Mouse (Mus musculus): Measurements from ENCODE around the gene Satb2.

DNA sequence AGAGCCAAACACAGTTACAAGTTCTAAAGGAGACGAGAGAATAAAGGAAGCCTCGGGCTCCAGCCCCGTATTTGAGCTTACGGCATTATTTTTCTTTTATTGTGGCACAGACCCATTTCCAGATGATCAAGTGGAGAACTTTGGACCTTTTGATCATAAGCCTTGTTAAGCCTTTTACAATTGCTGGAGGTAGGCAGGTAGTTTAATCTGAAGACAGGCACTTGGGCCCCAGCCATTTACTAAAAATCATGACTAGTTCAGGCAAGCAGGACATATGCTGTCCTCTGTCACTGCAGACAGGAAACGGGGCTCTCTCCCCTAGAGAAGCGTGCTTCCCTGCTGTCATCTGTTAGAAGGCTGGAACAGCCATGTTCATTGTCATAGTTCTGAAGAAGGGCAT lies 26.9 kb downstream of the Satb2 start:
- TF ChIP-seq CTCF (IDR thresholded peaks at IDR 0.05; ENCODE audit: borderline replicate concordance, insufficient read depth, low read length) (no peak), POLR2A (IDR thresholded peaks at IDR 0.05; ENCODE audit: low read depth, low read length) (no peak)
